Mouse (Mus musculus) stomach, postnatal 0 days (tissue): Measurements from ENCODE around the gene Gse1.

Experiments
- CTCF ChIP-seq: IDR thresholded peaks from 2 replicates; pipeline ENCODE4 v1.5.1; 2016; ENCODE audit warnings: antibody characterized with exemption, low read depth, mild to moderate bottlenecking, moderate library complexity
- EP300 ChIP-seq: optimal IDR thresholded peaks from 2 replicates; pipeline ENCODE3; 2016; ENCODE audit warnings: antibody characterized with exemption

DNA sequence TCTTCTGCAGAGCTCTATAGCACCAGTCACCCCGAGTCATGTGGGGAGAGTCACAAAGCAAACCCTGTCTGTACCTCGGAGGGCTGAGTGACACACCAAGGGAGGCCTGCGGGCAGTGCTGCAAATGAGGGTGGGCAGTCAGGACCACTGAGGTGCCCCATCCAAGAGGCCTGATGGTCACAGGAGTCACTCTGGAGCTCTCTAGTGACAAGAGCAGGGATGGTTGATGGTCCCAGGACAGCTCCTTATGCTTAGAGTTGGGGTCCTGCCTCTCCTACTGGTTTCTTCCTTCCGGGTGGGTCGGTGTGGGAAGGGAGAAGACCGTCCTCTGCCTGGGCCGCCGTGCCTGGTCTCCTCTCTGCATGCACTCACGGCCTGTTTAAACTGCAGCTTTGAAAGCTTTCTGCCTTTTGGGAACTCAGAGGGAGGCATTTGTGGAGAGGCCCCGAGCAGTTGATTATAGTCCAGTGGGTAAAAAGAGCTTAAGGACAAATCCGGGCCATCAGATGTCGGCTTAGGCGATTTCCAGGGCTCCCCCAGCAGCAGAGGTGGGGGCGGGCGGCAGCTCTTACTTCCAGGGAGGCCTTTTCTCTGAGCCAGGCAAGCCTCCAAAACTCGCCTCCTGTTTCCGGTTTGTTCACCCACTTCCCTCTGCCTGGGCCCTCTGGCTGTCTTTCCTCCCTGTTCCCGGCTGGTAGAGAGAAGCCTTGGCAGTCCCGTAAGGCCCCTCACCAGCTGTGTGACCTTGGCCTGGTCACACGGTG, 198.5 kb downstream of the Gse1 start:
- TF ChIP-seq CTCF (no peak), EP300 (no peak)
